Mouse (Mus musculus): Measurements from ENCODE around the gene Ano1. TPM values are rescaled to one million over a fixed set of nuclear protein-coding genes. Genes with fewer than 3 reads are reported as not detected.

Ano1 gene
- polyA plus RNA-seq, 1 experiment from 2014 or later, result 53.6 TPM

- H3K27me3 ChIP-seq (ENCODE audit: insufficient read depth, low read length), result no peaks in the 10 kb centered on the region
- no peak overlapping the region for H3K9ac ChIP-seq (replicated peaks; ENCODE audit: low read length)
- peaks cover 15% of the 10 kb centered on the region for H3K36me3 ChIP-seq (ENCODE audit: insufficient read depth, low read length)
- WGBS, result 2% methylated on average over 4 of the region's 4 CpGs
- no peak overlapping the region for H3K27ac ChIP-seq (ENCODE audit: low read length)
- H3K4me2 ChIP-seq (replicated peaks; ENCODE audit: low read depth, low read length), result no peak overlapping the region
- no peaks in the 10 kb centered on the region for H3K9me3 ChIP-seq (ENCODE audit: low read length)
- H3K4me1 ChIP-seq (ENCODE audit: insufficient read depth, low read length), result peaks cover 18% of the 10 kb centered on the region
- H3K4me3 ChIP-seq (ENCODE audit: low read length), result no peak overlapping the region
- no peak for ATAC-seq (ENCODE audit: low FRiP score, low TSS enrichment)
Measured at GRCm38 (mm10) chr7:144583619-144584018, 168.2 kb downstream of the Ano1 start.

GRCm38 (mm10) chr7:144582284-144582980 lies 169.3 kb downstream of the Ano1 start, which contains the start of gene Fadd:
Gene Fadd (minus strand): TSS chr7:144582463.
- H3K27ac ChIP-seq (ENCODE audit: low read length), result peak within 1 kb of the TSS; percentile 98
- ATAC-seq (ENCODE audit: low FRiP score, low TSS enrichment), result peak; percentile 83
- no peaks in the 10 kb centered on the region for H3K27me3 ChIP-seq (ENCODE audit: insufficient read depth, low read length)
- H3K4me2 ChIP-seq (replicated peaks; ENCODE audit: low read depth, low read length), result peak within 1 kb of the TSS; percentile 74
- WGBS, result under 1% methylated on average over 34 of the region's 34 CpGs
- H3K4me1 ChIP-seq (ENCODE audit: insufficient read depth, low read length), result peaks cover 18% of the 10 kb centered on the region
- peak within 1 kb of the TSS; percentile 79 for H3K4me3 ChIP-seq (ENCODE audit: low read length)
- no peaks in the 10 kb centered on the region for H3K9me3 ChIP-seq (ENCODE audit: low read length)
- H3K9ac ChIP-seq (replicated peaks; ENCODE audit: low read length), result peak within 1 kb of the TSS; percentile 84
- H3K36me3 ChIP-seq (ENCODE audit: insufficient read depth, low read length), result peaks cover 15% of the 10 kb centered on the region

- peak overlapping the region; percentile 98 for H3K27ac ChIP-seq (ENCODE audit: low read length)
- peak overlapping the region; percentile 84 for H3K9ac ChIP-seq (replicated peaks; ENCODE audit: low read length)
- H3K4me2 ChIP-seq (replicated peaks; ENCODE audit: low read depth, low read length), result peak overlapping the region; percentile 74
- H3K27me3 ChIP-seq (ENCODE audit: insufficient read depth, low read length), result no peaks in the 10 kb centered on the region
- under 1% methylated on average over 43 of the region's 43 CpGs for WGBS
- ATAC-seq (ENCODE audit: low FRiP score, low TSS enrichment), result peak; percentile 91
- peaks cover 18% of the 10 kb centered on the region for H3K4me1 ChIP-seq (ENCODE audit: insufficient read depth, low read length)
- peak overlapping the region; percentile 79 for H3K4me3 ChIP-seq (ENCODE audit: low read length)
- no peaks in the 10 kb centered on the region for H3K9me3 ChIP-seq (ENCODE audit: low read length)
- H3K36me3 ChIP-seq (ENCODE audit: insufficient read depth, low read length), result peaks cover 15% of the 10 kb centered on the region
Measured at GRCm38 (mm10) chr7:144581559-144582283, 170.1 kb downstream of the Ano1 start.

- no peaks in the 10 kb centered on the region for H3K9me3 ChIP-seq (ENCODE audit: low read length)
- WGBS, result 93% methylated on average over 5 of the region's 5 CpGs
- no peak overlapping the region for H3K9ac ChIP-seq (replicated peaks; ENCODE audit: low read length)
- no peak overlapping the region for H3K4me2 ChIP-seq (replicated peaks; ENCODE audit: low read depth, low read length)
- no peaks in the 10 kb centered on the region for H3K27me3 ChIP-seq (ENCODE audit: insufficient read depth, low read length)
- peaks cover 13% of the 10 kb centered on the region for H3K4me1 ChIP-seq (ENCODE audit: insufficient read depth, low read length)
- peaks cover 15% of the 10 kb centered on the region for H3K36me3 ChIP-seq (ENCODE audit: insufficient read depth, low read length)
- H3K4me3 ChIP-seq (ENCODE audit: low read length), result no peak overlapping the region
- no peak for ATAC-seq (ENCODE audit: low FRiP score, low TSS enrichment)
- no peak overlapping the region for H3K27ac ChIP-seq (ENCODE audit: low read length)
Measured at GRCm38 (mm10) chr7:144577876-144578275, 173.9 kb downstream of the Ano1 start.

- H3K27ac ChIP-seq (ENCODE audit: low read length), result peak overlapping the region; percentile 20; the same call in 1 of the 2 replicates
- peak; percentile 71 for ATAC-seq (ENCODE audit: low FRiP score, low TSS enrichment)
- WGBS, result 70% methylated on average over 5 of the region's 5 CpGs
- H3K27me3 ChIP-seq (ENCODE audit: insufficient read depth, low read length), result no peaks in the 10 kb centered on the region
- no peak overlapping the region for H3K4me2 ChIP-seq (replicated peaks; ENCODE audit: low read depth, low read length)
- no peaks in the 10 kb centered on the region for H3K9me3 ChIP-seq (ENCODE audit: low read length)
- no peaks in the 10 kb centered on the region for H3K4me1 ChIP-seq (ENCODE audit: insufficient read depth, low read length)
- no peaks in the 10 kb centered on the region for H3K36me3 ChIP-seq (ENCODE audit: insufficient read depth, low read length)
- no peak overlapping the region for H3K9ac ChIP-seq (replicated peaks; ENCODE audit: low read length)
- H3K4me3 ChIP-seq (ENCODE audit: low read length), result no peak overlapping the region
Measured at GRCm38 (mm10) chr7:144572234-144572633, 179.5 kb downstream of the Ano1 start.

- Histone ChIP-seq H3K9me3 (ENCODE audit: low read length) (no peaks in the 10 kb centered on the region), H3K27ac (ENCODE audit: low read length) (peak overlapping the region; percentile 20; the same call in 1 of the 2 replicates), H3K27me3 (ENCODE audit: insufficient read depth, low read length) (no peaks in the 10 kb centered on the region), H3K4me2 (replicated peaks; ENCODE audit: low read depth, low read length) (no peak overlapping the region), H3K9ac (replicated peaks; ENCODE audit: low read length) (no peak overlapping the region), H3K4me3 (ENCODE audit: low read length) (no peak overlapping the region), H3K36me3 (ENCODE audit: insufficient read depth, low read length) (no peaks in the 10 kb centered on the region), H3K4me1 (ENCODE audit: insufficient read depth, low read length) (no peaks in the 10 kb centered on the region)
- ATAC-seq (ENCODE audit: low FRiP score, low TSS enrichment), result peak; percentile 85
Measured at GRCm38 (mm10) chr7:144571598-144571997, 180.2 kb downstream of the Ano1 start.

GRCm38 (mm10) chr7:144569428-144569827 lies 182.3 kb downstream of the Ano1 start:
- H3K9ac ChIP-seq (replicated peaks; ENCODE audit: low read length), result no peak overlapping the region
- H3K36me3 ChIP-seq (ENCODE audit: insufficient read depth, low read length), result no peaks in the 10 kb centered on the region
- H3K4me1 ChIP-seq (ENCODE audit: insufficient read depth, low read length), result no peaks in the 10 kb centered on the region
- H3K27ac ChIP-seq (ENCODE audit: low read length), result no peak overlapping the region
- ATAC-seq (ENCODE audit: low FRiP score, low TSS enrichment), result no peak
- no peaks in the 10 kb centered on the region for H3K9me3 ChIP-seq (ENCODE audit: low read length)
- no peak overlapping the region for H3K4me2 ChIP-seq (replicated peaks; ENCODE audit: low read depth, low read length)
- WGBS, result 69% methylated on average over 7 of the region's 7 CpGs
- no peak overlapping the region for H3K4me3 ChIP-seq (ENCODE audit: low read length)
- H3K27me3 ChIP-seq (ENCODE audit: insufficient read depth, low read length), result no peaks in the 10 kb centered on the region

GRCm38 (mm10) chr7:144568091-144568490 lies 183.7 kb downstream of the Ano1 start:
- Histone ChIP-seq H3K36me3 (ENCODE audit: insufficient read depth, low read length) (no peaks in the 10 kb centered on the region), H3K4me1 (ENCODE audit: insufficient read depth, low read length) (no peaks in the 10 kb centered on the region), H3K9me3 (ENCODE audit: low read length) (no peaks in the 10 kb centered on the region), H3K27me3 (ENCODE audit: insufficient read depth, low read length) (no peaks in the 10 kb centered on the region), H3K4me3 (ENCODE audit: low read length) (no peak overlapping the region), H3K9ac (replicated peaks; ENCODE audit: low read length) (no peak overlapping the region), H3K27ac (ENCODE audit: low read length) (no peak overlapping the region), H3K4me2 (replicated peaks; ENCODE audit: low read depth, low read length) (no peak overlapping the region)
- ATAC-seq (ENCODE audit: low FRiP score, low TSS enrichment), result no peak

GRCm38 (mm10) chr7:144566921-144567682 lies 184.7 kb downstream of the Ano1 start:
- Histone ChIP-seq H3K4me3 (ENCODE audit: low read length) (no peak overlapping the region), H3K9ac (replicated peaks; ENCODE audit: low read length) (no peak overlapping the region), H3K4me1 (ENCODE audit: insufficient read depth, low read length) (no peaks in the 10 kb centered on the region), H3K36me3 (ENCODE audit: insufficient read depth, low read length) (no peaks in the 10 kb centered on the region), H3K4me2 (replicated peaks; ENCODE audit: low read depth, low read length) (no peak overlapping the region), H3K27ac (ENCODE audit: low read length) (no peak overlapping the region), H3K9me3 (ENCODE audit: low read length) (no peaks in the 10 kb centered on the region), H3K27me3 (ENCODE audit: insufficient read depth, low read length) (no peaks in the 10 kb centered on the region)
- ATAC-seq (ENCODE audit: low FRiP score, low TSS enrichment), result no peak
- 80% methylated on average over 3 of the region's 3 CpGs for WGBS
